Mouse (Mus musculus) frontal cortex, postnatal 36 days (tissue): ENCODE measurements around the gene Adgrg2.

Experiments used
- DNase-seq, 2 experiments: peaks; one replicate each; pipeline ENCODE4 v3.0.0; 2022; ENCODE audit warnings: low spot score in 2 of 2

The Adgrg2 gene

GRCm38 (mm10) chrX:160502048-160503041 lies 111.9 kb downstream of the Adgrg2 start, which contains the start of gene Phka2:
Phka2 (plus strand) TSS chrX:160502166.
- peak; percentile 81 to 82 for DNase-seq

DNA sequence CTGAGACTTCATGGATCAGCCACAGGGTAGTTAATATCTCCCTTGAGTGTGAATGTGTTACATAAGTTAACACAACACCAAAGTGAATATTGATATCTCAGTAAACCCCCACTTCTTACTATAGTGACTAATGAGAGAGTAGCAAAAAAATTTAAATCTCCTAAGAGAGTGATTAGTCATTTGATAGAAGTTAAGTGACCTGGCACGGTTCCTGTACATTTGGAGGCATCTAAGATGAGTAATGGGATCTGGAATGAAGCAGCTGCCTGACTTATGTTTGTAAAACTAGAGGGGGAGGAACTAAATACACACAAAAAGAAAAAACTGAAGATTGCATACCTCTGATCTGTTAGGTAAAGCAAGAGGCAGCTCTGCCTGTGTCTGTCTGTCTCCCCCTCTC lies 118.6 kb downstream of the Adgrg2 start:
- no peak for DNase-seq

DNA sequence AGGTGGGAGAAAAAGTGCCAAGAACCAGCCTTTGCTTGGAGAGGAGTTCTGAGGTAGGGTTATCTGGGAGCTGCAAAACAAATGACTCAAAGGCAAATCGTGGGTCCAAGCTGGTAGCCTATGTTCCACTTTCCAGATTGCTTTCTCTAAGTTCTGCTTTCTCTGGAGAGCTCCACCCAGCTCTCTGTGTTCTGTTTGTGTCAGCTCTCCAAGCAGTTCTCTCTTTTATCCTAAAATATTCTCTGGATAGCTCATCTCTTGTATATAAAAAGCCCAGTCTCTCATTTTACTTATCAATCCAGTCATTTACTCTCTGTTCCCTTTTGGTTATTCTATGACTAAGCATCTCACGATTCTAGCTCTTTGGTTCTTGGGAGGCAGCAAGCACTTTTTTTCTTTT lies 119.7 kb downstream of the Adgrg2 start:
- DNase-seq = no peak

DNA sequence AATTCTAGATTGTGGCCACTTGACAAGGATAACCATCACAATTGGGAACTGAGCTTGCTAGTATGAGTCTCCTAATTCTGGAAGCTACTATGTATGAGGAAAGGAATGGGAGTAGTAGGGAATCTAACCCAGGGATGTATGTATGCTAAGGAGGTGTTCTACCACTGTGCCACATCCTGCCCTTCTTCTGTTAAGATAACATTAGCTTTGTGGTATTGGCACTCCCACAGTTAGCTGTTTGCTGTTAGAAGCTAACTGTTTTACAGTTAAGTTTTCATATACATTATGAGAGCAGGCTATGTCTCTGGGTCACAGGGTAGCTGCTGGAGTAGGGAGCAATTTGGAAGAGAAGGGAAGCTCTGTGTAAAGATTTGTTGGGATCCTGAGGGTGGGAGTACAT lies 125.5 kb downstream of the Adgrg2 start:
- no peak for DNase-seq

DNA sequence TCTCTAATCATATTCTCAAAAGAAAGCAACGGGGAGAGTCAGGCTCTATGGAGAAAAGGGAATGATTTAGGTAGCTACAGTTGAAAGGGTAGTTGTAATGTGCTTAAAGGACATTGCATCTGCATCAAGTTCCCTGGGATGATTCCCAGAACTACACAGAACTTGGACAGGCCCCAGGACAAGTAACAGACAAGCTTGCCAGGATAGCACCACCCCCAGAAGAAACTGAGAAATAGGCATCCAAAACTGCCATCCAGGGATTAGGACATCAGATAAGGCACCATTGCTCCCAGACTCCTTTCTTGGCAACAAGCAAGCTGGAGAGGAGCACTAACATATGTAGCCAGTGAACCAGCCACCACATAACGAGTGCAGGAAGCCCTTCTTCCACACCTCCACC lies 152.3 kb downstream of the Adgrg2 start:
- DNase-seq = peak; percentile 4 to 23
